Comparison of ENCODE assay signal across 8 mouse cellular contexts in the genomic region with DNA sequence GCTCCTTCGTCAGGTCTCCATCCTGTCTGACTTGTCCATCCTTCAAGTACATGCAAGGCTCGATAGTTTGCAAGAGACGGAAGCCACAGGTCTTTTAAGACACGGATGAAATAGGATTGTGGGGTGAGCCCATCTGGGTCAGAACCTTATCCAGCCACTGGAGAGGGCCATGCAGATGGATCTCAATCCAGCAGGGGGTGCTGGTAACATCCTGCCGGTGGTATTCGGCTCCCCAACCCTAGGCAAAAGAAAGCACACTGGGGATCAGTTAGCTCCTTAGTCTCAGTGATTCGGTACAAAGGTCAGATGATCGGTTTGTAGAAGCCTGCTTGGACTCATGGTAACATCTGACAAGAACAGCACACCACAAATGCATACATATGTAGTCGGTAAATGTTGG. TPM values are rescaled to one million over a fixed set of nuclear protein-coding genes. Genes with fewer than 3 reads are reported as not detected.
DNase-seq lines count a peak whose midpoint lies in the region; ATAC-seq and TF ChIP-seq lines count a peak whose summit lies in the region.

No protein-coding gene starts in this region.

- intact Hi-C loops in left cerebral cortex, adult 2 months (cut with DNase I): loop anchor here (2.0 kb wide), 1 partner anchor 59 kb away; a partner anchor contains a TSS
- intact Hi-C loops in left cerebral cortex, postnatal 36 days (cut with DNase I): loop anchor here (5.0 kb wide), 1 partner anchor 148 kb away; no protein-coding TSS in a partner anchor

- peak; percentile 73; the same call in 1 of the 2 replicates for ATAC-seq in cerebellum, adult (ENCODE audit: insufficient number of reproducible peaks, low FRiP score, low TSS enrichment)
- ATAC-seq in kidney, postnatal 0 days (replicated peaks; ENCODE audit: low FRiP score, low read depth): no peak

- no peaks in the 10 kb centered on the region for H3K4me1 ChIP-seq in kidney, postnatal 0 days (replicated peaks; ENCODE audit: insufficient read depth, low read length)

- no peak for DNase-seq in cerebellum, adult 9-11 months
- DNase-seq in left cerebral cortex, adult 2 months (ENCODE audit: extremely low spot score in 1 of 2, low spot score in 2 of 2): no peak
- no peak for DNase-seq in left cerebral cortex, postnatal 36 days (ENCODE audit: low spot score in 2 of 2)
- peak; percentile 57 for DNase-seq in adrenal gland, postnatal 10 days
- DNase-seq in kidney, postnatal 0 days (ENCODE audit: low spot score): peak; percentile 42
- DNase-seq in thymus, postnatal 14 days: peak; percentile 35
- no peak for DNase-seq in embryo, embryonic 10 days (ENCODE audit: low spot score)

- H3K27me3 ChIP-seq in kidney, postnatal 0 days (ENCODE audit: insufficient read depth, low read length): no peaks in the 10 kb centered on the region

- no peak overlapping the region for H3K4me3 ChIP-seq in left cerebral cortex, adult 2 months
- no peak overlapping the region for H3K4me3 ChIP-seq in kidney, postnatal 0 days (replicated peaks; ENCODE audit: low read depth, low read length)

- H3K4me2 ChIP-seq in kidney, postnatal 0 days (ENCODE audit: low read length): no peak overlapping the region

- H3K9ac ChIP-seq in kidney, postnatal 0 days (ENCODE audit: low read depth, low read length): no peak overlapping the region

- H3K9me3 ChIP-seq in kidney, postnatal 0 days (replicated peaks; ENCODE audit: low read length): no peaks in the 10 kb centered on the region

- WGBS in kidney, postnatal 0 days: 78% methylated on average over 9 of the region's 9 CpGs

- peak; percentile 65 for TF ChIP-seq CTCF in left cerebral cortex, adult 2 months (IDR thresholded peaks at IDR 0.05)
- TF ChIP-seq CTCF in kidney, postnatal 0 days (IDR thresholded peaks at IDR 0.05; ENCODE audit: low read depth): peak; percentile 67

- peaks cover 22% of the 10 kb centered on the region for H3K36me3 ChIP-seq in kidney, postnatal 0 days (ENCODE audit: insufficient read depth, low read length)

- no peak overlapping the region for H3K27ac ChIP-seq in left cerebral cortex, adult 2 months
- H3K27ac ChIP-seq in kidney, postnatal 0 days: no peak overlapping the region

RNA-seq across cellular contexts. Expression of a gene that starts 44.8 kb away (rescaled TPM):
- 10 to 100 TPM; 26.6 to 29.5 TPM for total RNA-seq in left cerebral cortex, adult 2 months (2021)
- 10 to 100 TPM; 21.5 to 31.9 TPM for total RNA-seq in left cerebral cortex, postnatal 36 days (2021)
- total RNA-seq in adrenal gland, postnatal 10 days (2021): 10 to 100 TPM; 27.5 to 32.3 TPM
- polyA plus RNA-seq in kidney, postnatal 0 days (2015; fragmentation: Nextera tagmentation; extraction: Ambion mirVana): 14.8 and 15.0 TPM in 2 replicates

RNA-seq across cellular contexts. Expression of a gene that starts 59.8 kb away (rescaled TPM):
- 10 to 100 TPM; 30.8 to 32.9 TPM for total RNA-seq in left cerebral cortex, adult 2 months (2021)
- total RNA-seq in left cerebral cortex, postnatal 36 days (2021): 10 to 100 TPM; 29.4 to 30.1 TPM
- 10 to 100 TPM; 34.9 to 36.8 TPM for total RNA-seq in adrenal gland, postnatal 10 days (2021)
- 34.3 and 36.6 TPM in 2 replicates for polyA plus RNA-seq in kidney, postnatal 0 days (2015; fragmentation: Nextera tagmentation; extraction: Ambion mirVana)

Comparison
In these comparisons a context has a peak if more than half of its experiments do, and no peak if none do; other contexts are left out.
1. DNase-seq: peak in adrenal gland, postnatal 10 days (single experiment), kidney, postnatal 0 days (single experiment) and thymus, postnatal 14 days (single experiment); none in cerebellum, adult 9-11 months (single experiment), left cerebral cortex, adult 2 months (0 of 2), left cerebral cortex, postnatal 36 days (0 of 2) and embryo, embryonic 10 days (single experiment).